Mouse (Mus musculus) kidney, adult 2 months (tissue): ENCODE measurements around the gene Cd47.

ENCODE experiments used
- CTCF ChIP-seq: fragments of 200-500 bp; conservative IDR thresholded peaks from 2 replicates; pipeline ENCODE4 v1.5.1; 2011; ENCODE audit warnings: low read depth, mild to moderate bottlenecking, control low read depth, low read length, moderate library complexity, mixed read lengths; ENCODE audit not compliant: insufficient read depth, insufficient read length
- POLR2A ChIP-seq: fragments of 200-500 bp; IDR thresholded peaks from one replicate; pipeline ENCODE4 v1.6.1; 2011; ENCODE audit warnings: low read depth, low read length, control low read depth

DNA sequence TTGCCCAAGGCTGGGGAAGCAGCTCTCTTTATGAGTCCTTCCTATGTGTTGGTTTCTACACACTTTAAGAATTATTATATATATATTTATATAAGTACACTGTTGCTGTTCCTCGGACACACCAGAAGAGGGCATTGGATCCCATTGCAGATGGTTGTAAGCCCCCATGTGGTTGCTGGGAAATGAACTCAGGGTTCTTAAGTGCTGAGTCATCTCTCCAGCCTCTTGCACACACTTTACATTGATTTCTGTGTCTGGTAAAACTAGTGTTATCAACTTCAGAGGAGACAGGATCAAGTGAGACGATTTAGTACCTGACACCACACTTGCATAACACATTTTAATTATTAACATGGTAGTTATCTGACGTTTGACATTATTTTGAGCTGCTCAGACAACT lies 146.7 kb downstream of the Cd47 start:
- no peak for TF ChIP-seq POLR2A
- TF ChIP-seq CTCF: no peak
